Mouse (Mus musculus) cortical plate, adult 2 months (tissue): Measurements from ENCODE around the gene 2310022A10Rik.

ENCODE experiments used
- CTCF ChIP-seq: fragments of 200-500 bp; IDR thresholded peaks from 2 replicates; pipeline ENCODE4 v1.5.1; 2011; ENCODE audit warnings: mild to moderate bottlenecking, control low read depth, low read length; ENCODE audit not compliant: insufficient read depth; ENCODE audit errors: extremely low read depth
- POLR2A ChIP-seq: fragments of 200-500 bp; IDR thresholded peaks from 2 replicates; pipeline ENCODE4 v1.6.1; 2011; ENCODE audit warnings: mild to moderate bottlenecking, low read length, control low read depth; ENCODE audit not compliant: insufficient read depth; ENCODE audit errors: extremely low read depth

GRCm38 (mm10) chr7:27578465-27578864, 25.4 kb downstream of the 2310022A10Rik start:
- TF ChIP-seq CTCF (no peak), POLR2A (no peak)
